Mouse (Mus musculus): ENCODE results near the gene Defa21.
"Not testable (repeated sequence)": the region's sequence is repeated elsewhere in the genome, so short reads cannot be mapped to it uniquely, and the experiment has no call there.

The Defa21 gene

DNA sequence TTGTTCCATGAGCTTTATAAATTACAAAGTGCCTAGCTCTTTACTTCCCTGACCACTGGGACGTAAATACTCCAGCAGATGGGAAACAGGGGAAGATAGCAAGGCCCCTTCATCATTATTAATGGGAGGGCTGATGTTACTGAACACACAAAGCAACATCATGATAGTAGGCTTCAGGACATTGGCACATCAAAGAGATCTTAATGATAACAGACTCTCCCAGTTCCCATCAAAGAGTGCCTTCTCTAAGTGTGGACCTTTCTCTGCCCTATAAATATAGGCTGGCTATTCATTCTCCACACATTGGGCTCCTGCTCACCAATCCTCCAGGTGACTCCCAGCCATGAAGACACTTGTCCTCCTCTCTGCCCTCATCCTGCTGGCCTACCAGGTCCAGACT lies at the start of gene Defa21:
TSS of gene Defa21 (plus strand) at position 301 of the 400 bp plus-strand sequence.
- DNase-seq (ENCODE audit: low spot score): not testable (repeated sequence)

GRCm38 (mm10) chr8:20979846-20980245 lies 45.5 kb upstream of the Defa21 start:
- DNase-seq (ENCODE audit: low spot score): no peak

DNA sequence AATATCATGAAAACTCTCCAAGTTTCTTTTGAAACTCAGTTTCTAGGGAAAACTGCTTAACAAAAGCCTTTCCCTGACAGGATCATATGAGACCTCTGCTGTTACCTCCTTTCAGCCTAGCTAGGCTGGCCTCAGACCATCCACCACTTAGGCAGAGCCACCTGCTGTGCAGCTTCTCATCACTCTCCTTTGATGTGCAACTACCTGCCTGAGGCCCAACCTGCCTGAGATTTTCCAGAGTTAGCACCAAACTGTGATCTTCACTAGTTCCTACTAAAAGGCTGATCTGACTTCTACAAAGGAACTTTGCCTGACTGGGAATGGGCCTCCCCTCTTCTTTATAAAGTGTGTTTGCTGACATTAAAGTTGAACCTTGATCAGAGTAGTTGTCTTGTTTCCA lies 31.3 kb upstream of the Defa21 start:
- DNase-seq (ENCODE audit: low spot score): not testable (repeated sequence)

GRCm38 (mm10) chr8:20996776-20997175 lies 28.6 kb upstream of the Defa21 start:
- DNase-seq (ENCODE audit: low spot score): no peak

- no peak for DNase-seq (ENCODE audit: low spot score)
Observed at GRCm38 (mm10) chr8:20997291-20997690, 28.1 kb upstream of the Defa21 start.

GRCm38 (mm10) chr8:21001171-21001570 lies 24.2 kb upstream of the Defa21 start:
- DNase-seq (ENCODE audit: low spot score): no peak

DNA sequence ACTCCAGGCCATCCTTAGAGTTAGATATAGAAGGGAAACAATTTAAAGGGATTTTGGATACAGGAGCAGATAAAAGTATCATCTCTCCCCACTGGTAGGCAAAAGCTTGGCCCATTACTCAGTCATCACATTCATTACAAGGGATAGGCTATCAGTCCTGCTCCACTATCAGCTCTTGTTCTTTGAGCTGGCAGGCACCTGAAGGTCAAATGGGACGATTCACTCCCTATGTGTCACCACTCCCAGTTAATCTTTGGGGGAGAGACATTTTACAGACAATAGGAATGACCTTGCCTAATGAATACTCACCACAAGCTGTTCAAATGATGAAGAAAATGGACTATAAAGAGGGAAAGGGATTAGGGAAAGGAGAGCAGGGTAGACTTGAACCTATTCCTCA lies 18.5 kb upstream of the Defa21 start:
- DNase-seq (ENCODE audit: low spot score): no peak

GRCm38 (mm10) chr8:21008578-21008977 lies 16.8 kb upstream of the Defa21 start:
- not testable (repeated sequence) for DNase-seq (ENCODE audit: low spot score)

DNA sequence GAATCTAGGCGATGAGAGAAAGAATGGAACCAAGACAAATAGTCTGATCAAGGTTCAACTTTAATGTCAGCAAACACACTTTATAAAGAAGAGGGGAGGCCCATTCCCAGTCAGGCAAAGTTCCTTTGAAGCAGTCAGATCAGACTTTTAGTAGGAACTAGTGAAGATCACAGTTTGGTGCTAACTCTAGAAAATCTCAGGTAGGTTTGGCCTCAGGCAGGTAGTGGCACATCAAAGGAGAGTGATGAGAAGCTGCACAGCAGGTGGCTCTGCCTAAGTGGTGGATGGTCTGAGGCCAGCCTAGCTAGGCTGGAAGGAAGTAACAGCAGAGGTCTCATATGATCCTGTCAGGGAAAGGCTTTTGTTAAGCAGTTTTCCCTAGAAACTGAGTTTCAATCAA lies 14.8 kb upstream of the Defa21 start:
- DNase-seq (ENCODE audit: low spot score): not testable (repeated sequence)

DNA sequence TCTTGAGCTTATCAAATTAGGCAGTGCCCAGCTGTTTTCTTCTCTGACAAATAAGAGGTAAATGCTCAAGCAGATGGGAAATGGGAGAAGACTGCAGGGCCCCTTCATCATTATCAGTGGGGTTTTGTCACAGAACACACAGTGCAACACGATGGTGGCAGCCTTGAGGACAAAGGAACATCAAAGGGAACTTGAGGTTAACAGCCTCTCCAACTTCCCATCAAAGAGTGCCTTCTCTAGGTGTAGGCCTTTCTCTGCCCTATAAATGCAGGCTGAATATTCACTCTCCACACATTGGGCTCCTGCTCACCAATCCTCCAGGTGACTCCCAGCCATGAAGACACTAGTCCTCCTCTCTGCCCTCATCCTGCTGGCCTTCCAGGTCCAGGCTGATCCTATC lies 29.4 kb downstream of the Defa21 start, which contains the start of gene Defa23:
TSS of gene Defa23 (plus strand) at position 301 of the 400 bp plus-strand sequence.
- not testable (repeated sequence) for DNase-seq (ENCODE audit: low spot score)

DNA sequence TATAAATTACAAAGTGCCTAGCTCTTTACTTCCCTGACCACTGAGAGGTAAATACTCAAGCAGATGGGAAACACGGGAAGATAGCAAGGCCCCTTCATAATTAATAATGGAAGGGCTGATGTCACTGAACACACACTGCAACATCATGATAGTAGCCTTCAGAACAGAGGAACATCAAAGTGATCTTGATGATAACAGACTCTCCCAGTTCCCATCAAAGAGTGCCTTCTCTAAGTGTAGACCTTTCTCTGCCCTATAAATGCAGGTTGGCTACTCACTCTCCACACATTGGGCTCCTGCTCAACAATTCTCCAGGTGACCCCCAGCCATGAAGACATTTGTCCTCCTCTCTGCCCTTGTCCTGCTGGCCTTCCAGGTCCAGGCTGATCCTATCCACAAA lies 39.4 kb downstream of the Defa21 start, which contains the start of gene Defa35:
TSS of gene Defa35 (plus strand) at position 301 of the 400 bp plus-strand sequence.
- DNase-seq (ENCODE audit: low spot score): not testable (repeated sequence)

All from lung, postnatal 25 days (tissue).